Mouse (Mus musculus) hindbrain, embryonic 16.5 days (tissue): ENCODE measurements around the gene Hpse. TPM values are rescaled to one million over a fixed set of nuclear protein-coding genes. Genes with fewer than 3 reads are reported as not detected.

Experiments
- ATAC-seq: fragments of 200-750 bp; cut with Nextera tagmentation; 2 replicates; pipeline ENCODE4 v1.8.0; 2017; ENCODE audit warnings: moderate TSS enrichment, moderate library complexity
- H3K27ac ChIP-seq: fragments of 300-500 bp; sonication (generic); 2 replicates; pipeline ENCODE4 v1.5.1; 2014; ENCODE audit warnings: low read depth, mild to moderate bottlenecking, control low read depth, low read length, moderate library complexity
- H3K27me3 ChIP-seq: fragments of 300-500 bp; sonication (generic); replicated peaks from 2 replicates; pipeline ENCODE4 v1.6.1; 2014; ENCODE audit warnings: low read length; ENCODE audit not compliant: control insufficient read depth, insufficient read depth
- H3K36me3 ChIP-seq: fragments of 300-500 bp; sonication (generic); 2 replicates; pipeline ENCODE4 v1.6.1; 2014; ENCODE audit warnings: mild to moderate bottlenecking, low read length, moderate library complexity, mixed read lengths; ENCODE audit not compliant: control insufficient read depth, insufficient read depth
- H3K4me1 ChIP-seq: fragments of 300-500 bp; sonication (generic); 2 replicates; pipeline ENCODE4 v1.6.1; 2014; ENCODE audit warnings: low read depth, low read length; ENCODE audit not compliant: control insufficient read depth, insufficient read depth
- H3K4me2 ChIP-seq: fragments of 300-500 bp; sonication (generic); 2 replicates; pipeline ENCODE4 v1.6.1; 2014; ENCODE audit warnings: mild to moderate bottlenecking, low read length, control low read depth, moderate library complexity
- H3K4me3 ChIP-seq: fragments of 300-500 bp; sonication (generic); 2 replicates; pipeline ENCODE4 v1.5.1; 2014; ENCODE audit warnings: mild to moderate bottlenecking, low read length, control low read depth, moderate library complexity
- H3K9ac ChIP-seq: fragments of 300-500 bp; sonication (generic); 2 replicates; pipeline ENCODE4 v1.6.1; 2014; ENCODE audit warnings: low read depth, mild to moderate bottlenecking, control low read depth, low read length, moderate library complexity
- H3K9me3 ChIP-seq: fragments of 300-500 bp; sonication (generic); 2 replicates; pipeline ENCODE4 v1.6.1; 2014; ENCODE audit warnings: mild to moderate bottlenecking, low read length, moderate library complexity; ENCODE audit not compliant: control insufficient read depth
- WGBS: fragments of 180-500 bp; shearing (Covaris S2); extraction: QIAGEN DNeasy Blood & Tissue Kit; methylation state at CpG from one replicate; pipeline ENCODE4 v1.1.7; 2014; 5-methylcytosine and 5-hydroxymethylcytosine counted together
- polyA plus RNA-seq: library from polyadenylated mRNA; unstranded; fragments of >200 nt; fragmentation: Nextera tagmentation; extraction: Ambion mirVana; gene quantifications from 2 replicates; pipeline ENCODE4 v1.2.1, GENCODE M21; 2015

The Hpse gene
- polyA plus RNA-seq, 1 experiment from 2014 or later, result 0.66 TPM

- Histone ChIP-seq H3K9ac (peak overlapping the region; percentile 88), H3K27ac (peak overlapping the region; percentile 77), H3K4me1 (peaks cover 14% of the 10 kb centered on the region), H3K9me3 (no peaks in the 10 kb centered on the region), H3K4me2 (peak overlapping the region; percentile 85), H3K4me3 (peak overlapping the region; percentile 79), H3K27me3 (no peaks in the 10 kb centered on the region), H3K36me3 (no peaks in the 10 kb centered on the region)
- ATAC-seq, result peak; percentile 98
- WGBS, result under 1% methylated on average over 71 of the region's 71 CpGs
Measured at GRCm38 (mm10) chr5:100673745-100674486, 45.6 kb downstream of the Hpse start.

DNA sequence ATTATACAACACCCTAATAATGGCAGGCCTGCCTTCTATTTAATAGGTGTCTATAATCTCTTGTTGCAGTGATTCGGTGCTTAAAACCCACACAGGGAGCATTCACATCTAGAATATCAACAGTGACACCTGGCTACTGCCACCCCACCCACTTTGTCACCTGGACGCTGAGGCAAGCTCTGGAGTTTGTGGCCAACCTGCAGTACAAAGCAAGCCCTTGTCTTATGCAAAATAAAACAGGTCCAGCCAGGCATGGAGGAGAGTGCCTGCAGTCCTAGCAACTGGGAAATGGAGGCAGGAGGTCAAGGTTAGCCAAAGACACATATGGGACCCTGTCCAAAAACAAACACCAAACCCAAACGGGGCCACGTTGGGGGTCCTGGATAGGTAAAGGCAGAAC, 47.1 kb downstream of the Hpse start:
- Histone ChIP-seq H3K4me1 (peaks cover 14% of the 10 kb centered on the region), H3K9me3 (no peaks in the 10 kb centered on the region), H3K4me3 (no peak overlapping the region), H3K9ac (no peak overlapping the region), H3K27ac (no peak overlapping the region), H3K36me3 (no peaks in the 10 kb centered on the region), H3K4me2 (no peak overlapping the region), H3K27me3 (no peaks in the 10 kb centered on the region)
- 87% methylated on average over 4 of the region's 4 CpGs for WGBS
- ATAC-seq, result no peak

DNA sequence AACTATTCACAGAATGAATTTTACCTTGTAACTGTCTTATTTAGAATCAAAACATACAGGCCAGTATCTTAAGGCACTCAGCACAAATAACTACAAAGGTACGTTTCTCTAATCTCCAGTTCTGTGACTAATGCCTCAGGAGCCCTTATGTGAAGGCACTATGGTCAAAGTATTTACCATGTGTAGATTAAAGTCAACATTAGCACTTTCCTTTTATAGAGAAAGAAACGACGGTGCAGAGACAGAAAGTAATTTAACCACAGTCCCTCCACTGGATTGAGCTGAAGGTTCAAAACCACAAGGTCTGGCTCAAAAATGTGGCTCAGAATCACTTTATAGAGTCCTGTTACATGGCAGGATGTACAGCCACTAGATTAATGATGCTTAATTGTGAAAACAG, 47.6 kb downstream of the Hpse start:
- H3K4me3 ChIP-seq, result no peak overlapping the region
- no peaks in the 10 kb centered on the region for H3K27me3 ChIP-seq
- 89% methylated on average over 3 of the region's 3 CpGs for WGBS
- H3K4me1 ChIP-seq, result peaks cover 14% of the 10 kb centered on the region
- H3K9me3 ChIP-seq, result no peaks in the 10 kb centered on the region
- no peak overlapping the region for H3K27ac ChIP-seq
- H3K36me3 ChIP-seq, result no peaks in the 10 kb centered on the region
- no peak overlapping the region for H3K4me2 ChIP-seq
- no peak for ATAC-seq
- no peak overlapping the region for H3K9ac ChIP-seq

DNA sequence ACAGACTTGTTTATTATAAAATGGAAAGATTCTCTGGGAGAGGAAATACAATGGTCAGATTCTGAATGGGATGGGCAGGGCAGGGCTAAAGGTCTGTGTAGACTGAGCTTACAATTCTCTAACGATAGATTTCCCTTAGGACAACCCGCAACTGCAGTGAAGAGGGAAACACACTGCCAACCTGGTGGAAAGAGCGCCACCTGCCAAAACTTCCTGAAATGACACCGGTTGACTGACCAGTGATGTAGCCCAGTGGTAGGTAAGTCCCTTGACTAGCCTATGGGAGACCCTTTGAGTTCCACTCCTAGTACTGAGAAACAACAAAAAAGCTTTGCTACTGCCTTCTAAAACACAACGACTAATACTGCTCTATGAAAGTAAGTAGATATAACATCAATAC, 48.1 kb downstream of the Hpse start:
- ATAC-seq, result no peak
- WGBS, result 29% methylated on average over 5 of the region's 5 CpGs
- Histone ChIP-seq H3K4me1 (peaks cover 14% of the 10 kb centered on the region), H3K9me3 (no peaks in the 10 kb centered on the region), H3K9ac (no peak overlapping the region), H3K4me3 (no peak overlapping the region), H3K27ac (no peak overlapping the region), H3K4me2 (no peak overlapping the region), H3K36me3 (peaks cover under 1% of the 10 kb centered on the region; the same call in 1 of the 2 replicates), H3K27me3 (no peaks in the 10 kb centered on the region)

DNA sequence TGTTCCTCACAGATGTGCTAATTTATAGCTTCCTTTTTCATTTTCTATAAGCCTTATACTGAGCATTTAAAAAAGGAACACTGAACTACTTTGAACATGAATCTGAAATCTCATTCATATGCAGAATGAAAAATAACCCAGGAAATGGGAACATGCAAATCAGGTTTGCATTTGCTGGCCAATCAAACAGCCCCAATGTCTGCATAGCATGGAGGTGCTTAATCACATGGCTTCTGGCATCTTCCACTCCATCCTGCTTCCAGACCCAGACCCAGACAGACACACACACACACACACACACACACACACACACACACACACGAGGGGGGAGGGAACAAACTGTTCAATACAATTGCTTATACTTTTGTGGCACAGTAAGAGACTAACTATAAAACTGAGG, 52.6 kb downstream of the Hpse start:
- no peak for ATAC-seq
- H3K27me3 ChIP-seq, result no peaks in the 10 kb centered on the region
- peaks cover 11% of the 10 kb centered on the region for H3K36me3 ChIP-seq
- H3K9ac ChIP-seq, result no peak overlapping the region
- no peak overlapping the region for H3K4me3 ChIP-seq
- no peaks in the 10 kb centered on the region for H3K4me1 ChIP-seq
- no peak overlapping the region for H3K4me2 ChIP-seq
- H3K27ac ChIP-seq, result no peak overlapping the region
- H3K9me3 ChIP-seq, result no peaks in the 10 kb centered on the region
- 82% methylated on average over 1 of the region's 1 CpGs for WGBS

DNA sequence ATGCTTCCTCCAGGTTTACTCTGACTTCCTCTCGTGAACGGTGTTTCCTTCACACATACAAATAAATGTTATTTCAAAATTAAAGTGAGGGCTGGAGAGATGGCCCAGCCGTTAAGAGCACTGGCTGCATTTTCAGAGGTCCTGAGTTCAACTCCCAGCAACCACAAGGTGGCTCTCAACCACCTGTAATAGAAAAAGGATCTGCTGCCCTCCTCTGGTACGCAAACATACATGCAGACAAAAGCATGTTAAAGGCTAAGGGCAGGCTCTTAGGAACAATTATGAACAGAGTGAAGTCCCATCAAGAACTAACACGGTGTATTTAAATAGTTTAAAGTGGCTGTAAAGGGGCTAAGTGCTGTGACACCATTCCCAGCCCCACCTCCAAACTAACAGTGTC, 55.7 kb downstream of the Hpse start:
- no peak overlapping the region for H3K9ac ChIP-seq
- H3K27me3 ChIP-seq, result no peaks in the 10 kb centered on the region
- H3K9me3 ChIP-seq, result no peaks in the 10 kb centered on the region
- H3K36me3 ChIP-seq, result peaks cover 19% of the 10 kb centered on the region
- H3K4me1 ChIP-seq, result no peaks in the 10 kb centered on the region
- no peak overlapping the region for H3K4me2 ChIP-seq
- H3K4me3 ChIP-seq, result no peak overlapping the region
- no peak overlapping the region for H3K27ac ChIP-seq
- ATAC-seq, result no peak
- WGBS, result 50% methylated on average over 5 of the region's 5 CpGs

GRCm38 (mm10) chr5:100663011-100663410, 56.5 kb downstream of the Hpse start:
- H3K9me3 ChIP-seq, result no peaks in the 10 kb centered on the region
- H3K27me3 ChIP-seq, result no peaks in the 10 kb centered on the region
- no peak for ATAC-seq
- no peak overlapping the region for H3K27ac ChIP-seq
- H3K4me2 ChIP-seq, result no peak overlapping the region
- peaks cover 21% of the 10 kb centered on the region for H3K36me3 ChIP-seq
- no peaks in the 10 kb centered on the region for H3K4me1 ChIP-seq
- H3K4me3 ChIP-seq, result no peak overlapping the region
- no peak overlapping the region for H3K9ac ChIP-seq
- WGBS, result 95% methylated on average over 6 of the region's 6 CpGs

DNA sequence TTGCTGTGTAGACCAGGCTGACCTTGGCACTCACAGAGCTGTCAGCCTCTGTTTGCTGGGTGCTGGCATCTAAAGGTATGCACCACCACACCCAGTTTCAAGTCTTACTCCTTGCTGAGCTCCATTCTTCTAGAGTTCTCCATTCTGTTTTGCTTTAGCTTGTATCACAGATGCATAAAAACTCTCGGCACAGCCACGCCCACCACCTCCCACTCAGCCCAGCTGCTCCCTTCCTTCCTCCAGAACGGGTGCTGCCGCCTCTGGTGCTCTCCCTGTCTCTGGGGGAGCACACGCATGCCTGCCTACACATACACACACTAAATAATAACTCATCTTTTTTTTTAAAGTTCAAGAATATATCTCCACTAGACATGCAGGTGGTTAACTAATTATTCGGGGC, 61.1 kb downstream of the Hpse start:
- Histone ChIP-seq H3K27ac (no peak overlapping the region), H3K9me3 (no peaks in the 10 kb centered on the region), H3K9ac (no peak overlapping the region), H3K36me3 (peaks cover 35% of the 10 kb centered on the region), H3K4me1 (no peaks in the 10 kb centered on the region), H3K4me3 (no peak overlapping the region), H3K27me3 (no peaks in the 10 kb centered on the region), H3K4me2 (no peak overlapping the region)
- 84% methylated on average over 6 of the region's 6 CpGs for WGBS
- no peak for ATAC-seq

DNA sequence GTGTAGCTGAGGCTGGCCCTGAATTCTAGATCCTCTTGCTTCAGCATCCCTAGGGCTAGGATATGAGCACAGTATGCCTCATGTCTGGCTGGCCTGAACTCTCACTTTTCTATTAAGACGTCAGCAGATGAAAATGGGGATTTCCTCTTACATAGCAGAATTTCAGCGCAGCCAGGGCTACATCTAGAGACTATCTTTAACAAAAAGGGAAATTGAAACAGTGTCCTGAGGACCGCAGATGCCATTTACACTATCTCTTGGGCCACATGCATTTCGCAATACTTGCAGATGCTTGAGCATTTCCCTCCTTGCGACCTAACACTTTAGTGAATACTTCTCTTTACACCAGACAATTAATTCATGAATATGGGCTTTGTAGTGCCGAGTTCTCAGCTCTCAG, 63.2 kb downstream of the Hpse start:
- H3K4me2 ChIP-seq, result no peak overlapping the region
- no peaks in the 10 kb centered on the region for H3K4me1 ChIP-seq
- H3K27me3 ChIP-seq, result no peaks in the 10 kb centered on the region
- no peak overlapping the region for H3K4me3 ChIP-seq
- H3K27ac ChIP-seq, result no peak overlapping the region
- peaks cover 32% of the 10 kb centered on the region for H3K36me3 ChIP-seq
- no peaks in the 10 kb centered on the region for H3K9me3 ChIP-seq
- 86% methylated on average over 6 of the region's 6 CpGs for WGBS
- ATAC-seq, result no peak
- H3K9ac ChIP-seq, result no peak overlapping the region
